Mouse (Mus musculus): ENCODE results near the gene Magi2. TPM values are rescaled to one million over a fixed set of nuclear protein-coding genes. Genes with fewer than 3 reads are reported as not detected.

The Magi2 gene
- total RNA-seq, 4 experiments from 2014 or later: 8.3 to 31.8 (median 16.5) TPM

- DNase-seq: no peak
Measured at GRCm38 (mm10) chr5:19972736-19973135, 745.9 kb downstream of the Magi2 start.

GRCm38 (mm10) chr5:19973852-19974251 lies 747.0 kb downstream of the Magi2 start:
- DNase-seq: no peak

GRCm38 (mm10) chr5:19981518-19981917 lies 754.7 kb downstream of the Magi2 start:
- DNase-seq: no peak

GRCm38 (mm10) chr5:19982031-19982430 lies 755.2 kb downstream of the Magi2 start:
- DNase-seq: no peak

GRCm38 (mm10) chr5:19999486-19999885 lies 772.6 kb downstream of the Magi2 start:
- no peak for DNase-seq

GRCm38 (mm10) chr5:19999912-20000311 lies 773.1 kb downstream of the Magi2 start:
- DNase-seq: no peak

- DNase-seq: no peak
Measured at GRCm38 (mm10) chr5:20006616-20007015, 779.8 kb downstream of the Magi2 start.

GRCm38 (mm10) chr5:20007246-20007645 lies 780.4 kb downstream of the Magi2 start:
- DNase-seq: no peak

GRCm38 (mm10) chr5:20010210-20010609 lies 783.4 kb downstream of the Magi2 start:
- no peak for DNase-seq

GRCm38 (mm10) chr5:20018063-20018462 lies 791.2 kb downstream of the Magi2 start:
- no peak for DNase-seq

- DNase-seq: no peak
Measured at GRCm38 (mm10) chr5:20046649-20047048, 819.8 kb downstream of the Magi2 start.

- no peak for DNase-seq
Measured at GRCm38 (mm10) chr5:20048386-20048785, 821.5 kb downstream of the Magi2 start.

GRCm38 (mm10) chr5:20050284-20050683 lies 823.4 kb downstream of the Magi2 start:
- DNase-seq: no peak

- DNase-seq: no peak
Measured at GRCm38 (mm10) chr5:20055000-20055399, 828.2 kb downstream of the Magi2 start.

- DNase-seq: no peak
Measured at GRCm38 (mm10) chr5:20056074-20056842, 829.4 kb downstream of the Magi2 start.

- DNase-seq: no peak
Measured at GRCm38 (mm10) chr5:20056856-20057255, 830.0 kb downstream of the Magi2 start.

GRCm38 (mm10) chr5:20062011-20062410 lies 835.2 kb downstream of the Magi2 start:
- no peak for DNase-seq

GRCm38 (mm10) chr5:20065081-20065480 lies 838.2 kb downstream of the Magi2 start:
- no peak for DNase-seq

- no peak for DNase-seq
Measured at GRCm38 (mm10) chr5:20068496-20068895, 841.7 kb downstream of the Magi2 start.

GRCm38 (mm10) chr5:20068921-20069486 lies 842.2 kb downstream of the Magi2 start:
- DNase-seq: no peak

GRCm38 (mm10) chr5:20074101-20074500 lies 847.3 kb downstream of the Magi2 start:
- no peak for DNase-seq

GRCm38 (mm10) chr5:20074867-20075266 lies 848.0 kb downstream of the Magi2 start:
- DNase-seq: no peak

GRCm38 (mm10) chr5:20078931-20079330 lies 852.1 kb downstream of the Magi2 start:
- DNase-seq: no peak

GRCm38 (mm10) chr5:20080605-20081309 lies 853.9 kb downstream of the Magi2 start:
- DNase-seq: no peak

Data from adrenal gland, adult 8-10 months (tissue).